Mouse (Mus musculus) spleen, adult 2 months (tissue): ENCODE data around the gene Mfap2. TPM values are rescaled to one million over a fixed set of nuclear protein-coding genes. Genes with fewer than 3 reads are reported as not detected.

Experiments
- DNase-seq, 2 experiments: peaks; one replicate each; pipeline versions ENCODE4 v3.0.0 to v3.0.0-alpha.2; 2012 to 2021; ENCODE audit warnings: low spot score in 2 of 2, low read depth in 1 of 2
- H3K27ac ChIP-seq: fragments of 200-500 bp; 2 replicates; pipeline ENCODE4 v1.5.1; 2012; ENCODE audit warnings: low read length, inconsistent platforms; ENCODE audit not compliant: insufficient read depth
- H3K27me3 ChIP-seq: fragments of 200-500 bp; 2 replicates; pipeline ENCODE4 v1.6.1; 2012; ENCODE audit warnings: mild to moderate bottlenecking, moderate library complexity, low read length, inconsistent platforms; ENCODE audit not compliant: control insufficient read depth, insufficient read depth
- H3K36me3 ChIP-seq: fragments of 200-500 bp; 2 replicates; pipeline ENCODE4 v1.6.1; 2012; ENCODE audit warnings: mild to moderate bottlenecking, low read length, inconsistent platforms; ENCODE audit not compliant: control insufficient read depth, insufficient read depth
- H3K4me1 ChIP-seq: fragments of 200-500 bp; 2 replicates; pipeline ENCODE4 v1.6.1; 2011; ENCODE audit warnings: inconsistent platforms; ENCODE audit not compliant: control insufficient read depth, insufficient read depth, insufficient read length
- H3K4me3 ChIP-seq: fragments of 200-500 bp; 2 replicates; pipeline ENCODE4 v1.5.1; 2011; ENCODE audit warnings: mild to moderate bottlenecking, inconsistent platforms; ENCODE audit not compliant: insufficient read depth, insufficient read length; ENCODE audit errors: extremely low read depth
- CTCF ChIP-seq: fragments of 200-500 bp; IDR thresholded peaks from 2 replicates; pipeline ENCODE4 v1.5.1; 2011; ENCODE audit warnings: mild to moderate bottlenecking, inconsistent platforms; ENCODE audit not compliant: insufficient read depth, insufficient read length, insufficient replicate concordance; ENCODE audit errors: extremely low read depth
- POLR2A ChIP-seq: fragments of 200-500 bp; IDR thresholded peaks from 2 replicates; pipeline ENCODE4 v1.6.1; 2011; ENCODE audit warnings: low read depth, low read length, inconsistent platforms
- WGBS: fragments of 180-500 bp; shearing (Covaris S2); methylation state at CpG from one replicate; pipeline ENCODE4 v1.1.7; 2018; 5-methylcytosine and 5-hydroxymethylcytosine counted together
- polyA plus RNA-seq: library from polyadenylated mRNA; depleted of rRNA; stranded (reverse); fragments of >200 nt; gene quantifications from 2 replicates; pipeline ENCODE4 v1.2.3, GENCODE M21; 2012

Mfap2 gene
- polyA plus RNA-seq, 1 experiment: 3.1 TPM

DNA sequence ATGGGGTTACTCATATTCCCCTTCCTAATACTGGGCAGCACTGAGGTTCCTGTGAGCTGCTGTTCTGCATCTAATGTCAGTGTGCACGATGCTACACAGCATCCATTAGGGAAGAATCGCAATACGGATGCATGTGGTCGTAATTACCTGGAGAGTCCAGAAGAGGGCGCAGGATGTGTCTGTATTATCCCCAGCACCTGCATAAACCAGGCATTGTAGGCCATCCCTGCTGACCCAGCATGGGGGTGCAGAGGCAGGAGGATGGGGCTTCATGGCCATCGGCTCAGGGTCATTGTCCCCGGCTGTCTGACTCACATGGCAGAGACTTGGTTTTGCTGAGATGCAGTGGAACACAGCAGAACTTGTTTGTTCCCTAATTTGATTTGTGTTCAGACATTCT, 45.6 kb upstream of the Mfap2 start:
- no peaks in the 10 kb centered on the region for H3K27me3 ChIP-seq
- peak in 1 of 2 experiments; percentile 62 for DNase-seq
- WGBS: 9% methylated on average over 7 of the region's 7 CpGs
- TF ChIP-seq POLR2A: no peak
- TF ChIP-seq CTCF: peak; percentile 63; the same call in 1 of the 2 replicates
- no peak overlapping the region for H3K4me3 ChIP-seq
- peaks cover 10% of the 10 kb centered on the region; the same call in 1 of the 2 replicates for H3K4me1 ChIP-seq
- no peak overlapping the region for H3K27ac ChIP-seq
- H3K36me3 ChIP-seq: peaks cover 10% of the 10 kb centered on the region

- WGBS: 90% methylated on average over 11 of the region's 11 CpGs
- Histone ChIP-seq H3K27ac (no peak overlapping the region), H3K36me3 (peaks cover 26% of the 10 kb centered on the region), H3K4me1 (peaks cover 2% of the 10 kb centered on the region; the same call in 1 of the 2 replicates), H3K27me3 (no peaks in the 10 kb centered on the region), H3K4me3 (no peak overlapping the region)
- DNase-seq: no peak
- TF ChIP-seq CTCF: no peak
These were observed 42.6 kb upstream of the Mfap2 start for GRCm38 (mm10) chr4:140967386-140968159.

- no peak for TF ChIP-seq CTCF
- no peak for TF ChIP-seq POLR2A
- Histone ChIP-seq H3K27ac (no peak overlapping the region), H3K36me3 (peaks cover 46% of the 10 kb centered on the region), H3K4me3 (no peak overlapping the region), H3K27me3 (no peaks in the 10 kb centered on the region), H3K4me1 (no peaks in the 10 kb centered on the region)
- DNase-seq: no peak
- 57% methylated on average over 13 of the region's 13 CpGs for WGBS
These were observed 38.5 kb upstream of the Mfap2 start for GRCm38 (mm10) chr4:140971691-140972090.

DNA sequence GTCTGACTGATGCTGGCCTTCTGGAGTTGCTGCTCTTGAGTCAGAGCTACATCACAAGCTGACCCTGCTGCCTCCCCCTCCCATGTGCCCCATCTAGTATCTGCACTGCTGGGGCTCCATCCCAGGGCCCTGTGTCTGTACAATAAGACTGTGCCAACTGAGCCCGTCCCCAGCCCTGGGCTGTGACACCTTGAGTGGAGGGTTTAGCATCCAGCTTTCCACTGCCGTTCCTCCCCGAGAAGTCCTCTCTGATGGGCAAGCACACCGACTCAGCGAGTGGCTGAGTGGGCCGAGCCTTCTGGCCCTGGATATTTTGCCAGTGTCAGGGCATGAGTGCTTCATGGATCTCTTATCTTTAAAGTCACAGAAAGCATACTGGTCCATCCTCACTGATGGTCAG, 35.8 kb upstream of the Mfap2 start:
- H3K27me3 ChIP-seq: no peaks in the 10 kb centered on the region
- no peak for DNase-seq
- H3K27ac ChIP-seq: no peak overlapping the region
- H3K4me1 ChIP-seq: no peaks in the 10 kb centered on the region
- H3K36me3 ChIP-seq: peaks cover 55% of the 10 kb centered on the region
- no peak overlapping the region for H3K4me3 ChIP-seq
- TF ChIP-seq POLR2A (no peak), CTCF (no peak)
- 93% methylated on average over 6 of the region's 6 CpGs for WGBS

DNA sequence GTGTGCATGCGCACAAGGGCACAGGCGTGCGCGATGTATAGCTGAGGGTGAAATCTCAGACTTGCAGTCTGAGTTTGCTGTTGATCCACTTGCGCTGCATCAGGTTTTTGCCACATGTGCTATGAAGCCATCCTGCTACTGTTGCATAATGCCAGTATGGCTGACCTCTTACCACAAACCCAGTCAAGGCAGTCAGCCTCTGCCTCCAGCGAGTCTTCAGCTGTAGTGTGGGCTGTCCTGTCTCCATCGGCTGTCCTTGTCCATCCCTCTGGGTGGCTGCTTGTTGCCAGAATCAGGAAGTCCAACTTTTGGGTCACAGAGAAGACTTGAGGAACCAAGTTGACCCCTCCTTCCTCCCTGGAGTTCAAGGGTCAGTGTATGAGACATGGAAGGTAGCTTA, 34.9 kb upstream of the Mfap2 start:
- H3K27me3 ChIP-seq: no peaks in the 10 kb centered on the region
- H3K4me1 ChIP-seq: no peaks in the 10 kb centered on the region
- DNase-seq: no peak
- peaks cover 52% of the 10 kb centered on the region for H3K36me3 ChIP-seq
- TF ChIP-seq CTCF (no peak), POLR2A (no peak)
- H3K4me3 ChIP-seq: no peak overlapping the region
- no peak overlapping the region for H3K27ac ChIP-seq
- 81% methylated on average over 7 of the region's 7 CpGs for WGBS

- DNase-seq: no peak
- Histone ChIP-seq H3K27ac (no peak overlapping the region), H3K36me3 (peaks cover 44% of the 10 kb centered on the region), H3K4me1 (no peaks in the 10 kb centered on the region), H3K4me3 (no peak overlapping the region), H3K27me3 (no peaks in the 10 kb centered on the region)
- WGBS: 89% methylated on average over 10 of the region's 10 CpGs
- no peak for TF ChIP-seq POLR2A
- TF ChIP-seq CTCF: no peak
These were observed 32.9 kb upstream of the Mfap2 start for GRCm38 (mm10) chr4:140977278-140977677.
